Mouse (Mus musculus): Measurements from ENCODE around the gene Adamts16.
"Not testable (repeated sequence)": the region's sequence is repeated elsewhere in the genome, so short reads cannot be mapped to it uniquely, and the experiment has no call there.

GRCm38 (mm10) chr13:70879971-70880370 lies 38.4 kb upstream of the Adamts16 start:
- TF ChIP-seq POLR2A (IDR thresholded peaks at IDR 0.05; ENCODE audit: control insufficient read depth, extremely low read depth, insufficient read depth, low read length, poor library complexity); CTCF (IDR thresholded peaks at IDR 0.05; ENCODE audit: borderline replicate concordance, control insufficient read depth, extremely low read depth, insufficient read depth, low read length, poor library complexity): not testable (repeated sequence)

Measured in thymus, adult 2 months (tissue).